Mouse (Mus musculus): ENCODE results near the gene Tnrc18. TPM values are rescaled to one million over a fixed set of nuclear protein-coding genes. Genes with fewer than 3 reads are reported as not detected.

Gene Tnrc18
- polyA plus RNA-seq, 1 experiment from 2014 or later = 32.0 TPM

DNA sequence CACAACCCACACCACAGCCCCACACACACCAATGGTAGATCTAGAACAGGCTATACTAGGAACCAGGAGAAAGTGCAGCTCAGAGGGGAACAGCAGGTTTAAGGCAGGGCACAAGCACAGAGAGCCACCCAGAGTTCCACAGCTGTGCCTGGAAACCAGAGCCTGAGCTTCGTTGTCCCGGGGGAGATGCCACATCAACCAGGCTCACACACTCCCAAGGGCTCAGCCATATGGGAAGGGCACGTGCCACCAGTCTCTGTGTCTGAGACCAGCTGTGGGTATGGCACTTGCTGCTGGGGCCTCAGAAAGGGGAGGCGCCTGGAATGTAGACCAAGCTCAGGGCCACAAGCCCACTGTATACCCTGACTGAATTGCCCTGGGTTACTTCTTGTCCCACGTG, 36.9 kb downstream of the Tnrc18 start:
- ATAC-seq (ENCODE audit: insufficient number of reproducible peaks, low FRiP score, low TSS enrichment, low read depth) = no peak

DNA sequence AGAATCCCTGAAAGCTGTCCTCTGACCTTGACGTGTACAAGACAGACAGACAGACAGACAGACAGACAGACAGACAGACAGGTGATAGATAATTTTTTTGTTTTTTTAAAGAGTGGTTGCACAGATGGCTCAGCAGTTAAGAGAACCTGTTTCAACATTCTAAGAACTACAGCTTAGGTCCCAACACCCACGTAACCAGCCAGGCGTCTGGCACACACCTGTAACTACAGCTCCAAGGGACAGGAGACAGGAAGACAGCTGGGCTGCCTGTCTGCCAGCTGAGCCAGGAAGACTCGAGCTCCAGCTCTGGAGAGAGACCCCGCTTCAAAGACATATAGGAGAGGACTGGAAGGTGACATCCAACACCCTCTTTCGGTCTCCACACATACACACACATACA, 38.6 kb downstream of the Tnrc18 start:
- peaks cover 67% of the 10 kb centered on the region for H3K36me3 ChIP-seq
- WGBS = 57% methylated on average over 6 of the region's 6 CpGs

More for the DNA sequence above, 36.9 kb downstream of the Tnrc18 start:
- H3K9me3 ChIP-seq = no peaks in the 10 kb centered on the region
- H3K4me3 ChIP-seq = no peak overlapping the region
- H3K27ac ChIP-seq = 0 out of 2 replicates have a peak overlapping the region, but pooled peaks have one; percentile 47
- peaks cover 64% of the 10 kb centered on the region for H3K36me3 ChIP-seq
- no peak overlapping the region for H3K9ac ChIP-seq
- no peaks in the 10 kb centered on the region for H3K27me3 ChIP-seq
- WGBS = 76% methylated on average over 5 of the region's 5 CpGs
- H3K4me1 ChIP-seq = peaks cover 26% of the 10 kb centered on the region
- no peak overlapping the region for H3K4me2 ChIP-seq

DNA sequence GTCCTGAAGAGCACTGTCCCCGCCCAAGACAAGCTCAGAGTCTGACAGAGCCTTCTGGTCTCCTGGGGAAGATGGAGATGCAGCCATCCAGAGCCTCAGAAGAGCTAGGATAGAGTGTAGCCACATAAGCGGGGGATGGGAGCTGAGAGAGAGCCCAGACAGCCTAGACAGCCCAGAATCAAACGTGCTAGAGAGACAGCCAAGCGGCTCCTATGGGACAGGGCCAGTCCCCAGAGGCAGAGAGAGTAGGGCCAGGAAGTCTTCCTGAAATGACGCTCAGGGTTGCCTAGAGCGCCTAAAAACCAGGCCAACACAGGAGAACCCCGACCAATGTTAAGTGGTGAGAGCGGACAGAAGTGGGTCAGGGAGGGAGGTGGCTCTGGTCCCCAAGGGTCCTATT, 39.3 kb downstream of the Tnrc18 start:
- no peak for ATAC-seq (ENCODE audit: insufficient number of reproducible peaks, low FRiP score, low TSS enrichment, low read depth)
- H3K4me3 ChIP-seq = no peak overlapping the region
- 74% methylated on average over 8 of the region's 8 CpGs for WGBS

More for the DNA sequence above, 38.6 kb downstream of the Tnrc18 start:
- ATAC-seq (ENCODE audit: insufficient number of reproducible peaks, low FRiP score, low TSS enrichment, low read depth) = no peak
- Histone ChIP-seq H3K4me3 (no peak overlapping the region), H3K4me2 (no peak overlapping the region), H3K4me1 (peaks cover 24% of the 10 kb centered on the region), H3K9me3 (no peaks in the 10 kb centered on the region), H3K27ac (no peak overlapping the region), H3K27me3 (no peaks in the 10 kb centered on the region), H3K9ac (no peak overlapping the region)

DNA sequence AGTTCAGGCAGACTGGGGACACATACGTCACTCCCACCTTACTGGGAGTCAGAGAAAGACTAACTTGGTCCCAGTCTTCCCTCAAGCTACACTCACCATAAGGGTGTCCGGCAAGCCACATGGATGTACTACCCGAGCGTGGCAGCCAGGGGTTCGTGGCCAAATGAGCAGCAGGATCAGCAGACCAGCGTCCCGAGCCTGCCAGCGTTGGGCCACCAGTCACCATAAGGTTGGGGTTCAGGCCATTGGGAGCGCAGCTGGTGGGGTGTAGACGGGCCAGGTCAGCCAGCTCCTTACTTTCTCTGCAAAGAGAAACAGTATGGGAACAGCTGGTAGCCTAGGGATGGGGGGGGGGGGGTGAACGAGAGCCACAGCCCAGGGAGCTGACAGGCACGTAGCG, 41.4 kb downstream of the Tnrc18 start:
- H3K27ac ChIP-seq = no peak overlapping the region
- H3K9me3 ChIP-seq = no peaks in the 10 kb centered on the region
- ATAC-seq (ENCODE audit: insufficient number of reproducible peaks, low FRiP score, low TSS enrichment, low read depth) = no peak
- WGBS = 82% methylated on average over 13 of the region's 13 CpGs
- no peak overlapping the region for H3K9ac ChIP-seq
- H3K36me3 ChIP-seq = peaks cover 81% of the 10 kb centered on the region
- no peak overlapping the region for H3K4me2 ChIP-seq
- H3K4me3 ChIP-seq = no peak overlapping the region
- H3K27me3 ChIP-seq = no peaks in the 10 kb centered on the region
- H3K4me1 ChIP-seq = peaks cover 21% of the 10 kb centered on the region

More for the DNA sequence above, 39.3 kb downstream of the Tnrc18 start:
- H3K4me1 ChIP-seq = peaks cover 23% of the 10 kb centered on the region
- no peak overlapping the region for H3K4me2 ChIP-seq
- H3K27ac ChIP-seq = no peak overlapping the region
- H3K9me3 ChIP-seq = no peaks in the 10 kb centered on the region
- peaks cover 67% of the 10 kb centered on the region for H3K36me3 ChIP-seq
- H3K9ac ChIP-seq = no peak overlapping the region
- no peaks in the 10 kb centered on the region for H3K27me3 ChIP-seq

DNA sequence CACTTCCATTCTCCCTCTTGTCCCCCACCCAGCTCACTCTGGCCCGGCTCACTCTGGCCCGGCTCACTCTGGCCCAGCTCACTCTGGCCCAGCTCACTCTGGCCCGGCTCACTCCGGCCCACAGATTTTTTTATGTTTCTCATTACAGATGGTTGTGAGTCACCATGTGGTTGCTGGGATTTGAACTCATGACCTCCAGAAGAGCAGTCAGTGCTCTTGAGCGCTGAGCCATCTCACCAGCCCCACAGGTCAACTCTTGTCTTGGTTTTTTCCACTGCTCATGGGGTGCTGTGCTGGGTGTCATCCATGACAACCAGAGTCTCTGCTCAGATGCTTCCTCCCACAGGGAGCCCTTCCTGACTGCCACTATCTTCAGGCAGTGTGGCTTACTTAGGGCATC, 42.7 kb downstream of the Tnrc18 start:
- 86% methylated on average over 5 of the region's 5 CpGs for WGBS
- Histone ChIP-seq H3K27ac (no peak overlapping the region), H3K9ac (no peak overlapping the region), H3K36me3 (peaks cover 85% of the 10 kb centered on the region), H3K27me3 (no peaks in the 10 kb centered on the region), H3K4me2 (no peak overlapping the region), H3K4me1 (peaks cover 21% of the 10 kb centered on the region), H3K9me3 (no peaks in the 10 kb centered on the region), H3K4me3 (no peak overlapping the region)
- ATAC-seq (ENCODE audit: insufficient number of reproducible peaks, low FRiP score, low TSS enrichment, low read depth) = no peak

DNA sequence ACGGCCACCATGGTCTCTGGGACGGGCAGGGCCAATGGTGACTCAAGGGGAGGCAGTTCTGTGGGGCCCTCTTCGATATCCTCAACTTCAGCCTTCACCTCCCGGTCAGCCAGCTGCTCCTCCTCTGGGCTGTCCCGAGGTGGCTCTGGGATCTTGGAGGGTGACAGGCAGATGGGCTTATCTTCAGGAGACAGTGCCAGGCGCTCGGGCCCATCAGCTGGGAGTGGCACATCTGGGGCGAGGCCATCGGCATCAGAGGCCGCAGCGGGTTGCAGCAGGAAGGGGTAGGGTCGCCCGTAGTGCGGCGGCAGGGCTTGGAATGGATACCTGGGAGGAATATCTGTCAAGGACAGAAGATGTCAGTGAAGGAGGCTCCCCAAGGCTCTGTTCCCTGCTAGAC, 45.5 kb downstream of the Tnrc18 start:
- Histone ChIP-seq H3K9ac (no peak overlapping the region), H3K27me3 (no peaks in the 10 kb centered on the region), H3K4me3 (no peak overlapping the region), H3K27ac (no peak overlapping the region), H3K4me2 (no peak overlapping the region), H3K4me1 (peaks cover 26% of the 10 kb centered on the region), H3K36me3 (peaks cover 84% of the 10 kb centered on the region), H3K9me3 (no peaks in the 10 kb centered on the region)
- ATAC-seq (ENCODE audit: insufficient number of reproducible peaks, low FRiP score, low TSS enrichment, low read depth) = no peak
- WGBS = 91% methylated on average over 15 of the region's 15 CpGs

DNA sequence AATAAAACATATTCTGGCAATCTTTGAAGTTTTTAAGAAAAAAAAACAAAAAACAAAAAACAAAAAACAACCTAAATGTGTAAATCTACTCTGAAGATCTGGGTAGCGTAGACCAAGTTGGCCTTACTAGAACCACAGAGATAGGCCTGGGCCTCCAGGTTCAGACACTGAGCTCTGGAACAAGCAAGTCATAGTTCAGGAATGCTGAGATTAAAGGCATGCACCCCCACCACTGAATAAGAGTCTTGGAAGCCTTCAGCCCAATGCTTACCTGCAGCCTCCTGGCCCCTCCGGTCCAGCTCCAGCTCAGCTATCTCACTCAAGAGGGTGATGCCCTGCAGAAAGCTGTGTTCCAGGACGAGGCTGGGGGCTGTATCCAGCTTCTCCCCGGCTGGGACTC, 46.4 kb downstream of the Tnrc18 start:
- Histone ChIP-seq H3K27ac (peak overlapping the region; percentile 57), H3K4me3 (no peak overlapping the region), H3K36me3 (peaks cover 84% of the 10 kb centered on the region), H3K9me3 (no peaks in the 10 kb centered on the region), H3K4me1 (peaks cover 26% of the 10 kb centered on the region), H3K27me3 (no peaks in the 10 kb centered on the region), H3K9ac (no peak overlapping the region), H3K4me2 (no peak overlapping the region)
- WGBS = 80% methylated on average over 4 of the region's 4 CpGs
- ATAC-seq (ENCODE audit: insufficient number of reproducible peaks, low FRiP score, low TSS enrichment, low read depth) = no peak

DNA sequence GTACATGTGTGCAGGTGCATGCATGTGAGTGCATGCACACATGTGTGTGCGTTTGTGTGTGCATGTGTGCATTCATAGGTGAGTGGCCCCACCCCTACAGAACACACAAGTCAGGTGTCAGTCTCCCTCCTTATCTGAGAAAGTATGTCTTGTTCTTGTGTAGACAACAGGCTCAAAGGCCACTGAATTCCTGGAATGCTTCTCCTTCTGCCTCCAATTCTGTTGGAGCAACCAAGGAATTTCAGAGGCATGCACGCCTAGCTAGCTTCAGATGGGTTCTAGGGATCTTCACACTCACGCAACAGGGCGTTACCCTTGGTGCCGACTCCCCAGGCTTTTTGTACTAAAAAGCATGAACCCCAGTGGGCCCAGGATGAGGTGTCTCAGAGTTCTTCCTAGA, 47.8 kb downstream of the Tnrc18 start:
- Histone ChIP-seq H3K9me3 (no peaks in the 10 kb centered on the region), H3K27me3 (no peaks in the 10 kb centered on the region), H3K4me3 (no peak overlapping the region), H3K27ac (peak overlapping the region; percentile 51; the same call in 1 of the 2 replicates), H3K9ac (no peak overlapping the region), H3K36me3 (peaks cover 84% of the 10 kb centered on the region), H3K4me2 (no peak overlapping the region), H3K4me1 (peaks cover 27% of the 10 kb centered on the region)
- no peak for ATAC-seq (ENCODE audit: insufficient number of reproducible peaks, low FRiP score, low TSS enrichment, low read depth)
- 57% methylated on average over 5 of the region's 5 CpGs for WGBS

DNA sequence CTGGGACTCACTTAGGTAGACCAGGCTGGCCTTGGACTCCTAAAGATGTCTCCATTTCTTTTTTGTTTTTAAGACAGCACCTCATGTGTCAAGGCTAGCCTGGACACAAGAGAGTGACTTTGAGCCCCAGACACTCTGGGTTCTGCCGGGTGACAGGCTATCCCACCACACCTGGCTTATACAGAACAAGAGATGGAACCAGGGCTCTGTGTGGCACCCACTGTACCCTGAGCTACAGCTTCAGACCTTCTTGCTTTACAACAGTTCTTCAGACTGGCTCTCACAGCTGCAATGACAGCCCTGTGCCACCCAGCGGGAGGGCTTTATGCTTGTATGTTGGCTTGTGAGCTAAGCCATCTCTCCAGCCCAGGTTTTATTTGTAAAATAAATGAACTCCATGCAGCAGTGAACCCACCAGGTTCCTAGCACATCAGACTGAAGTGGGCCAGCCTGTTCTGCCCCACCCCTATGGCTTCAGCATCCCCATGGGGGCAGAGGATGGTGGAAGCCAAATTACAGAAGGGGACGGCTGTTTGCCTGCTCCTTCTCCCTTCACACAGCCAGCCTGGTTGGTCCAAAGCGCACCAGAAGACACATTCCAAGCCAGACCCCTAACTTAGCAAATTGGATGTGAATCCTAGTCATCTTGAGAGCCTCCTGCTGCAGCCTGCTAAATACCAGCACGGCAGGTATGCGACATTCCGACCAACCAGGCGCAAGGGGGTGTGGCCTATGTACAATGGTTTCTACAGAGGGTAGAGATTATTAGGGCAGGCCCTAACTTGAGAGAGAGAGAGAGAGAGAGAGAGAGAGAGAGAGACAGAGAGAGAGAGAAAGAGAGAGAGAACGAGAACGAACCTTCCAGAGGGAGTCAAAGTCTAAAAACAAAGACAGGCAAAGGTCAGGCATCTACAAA, 48.9 kb downstream of the Tnrc18 start:
- peaks cover 29% of the 10 kb centered on the region for H3K4me1 ChIP-seq
- H3K27ac ChIP-seq = peak overlapping the region; percentile 74
- no peaks in the 10 kb centered on the region for H3K9me3 ChIP-seq
- peaks cover 84% of the 10 kb centered on the region for H3K36me3 ChIP-seq
- no peak overlapping the region for H3K9ac ChIP-seq
- 41% methylated on average over 10 of the region's 10 CpGs for WGBS
- no peaks in the 10 kb centered on the region for H3K27me3 ChIP-seq
- no peak overlapping the region for H3K4me3 ChIP-seq
- H3K4me2 ChIP-seq = no peak overlapping the region
- ATAC-seq (ENCODE audit: insufficient number of reproducible peaks, low FRiP score, low TSS enrichment, low read depth) = no peak

DNA sequence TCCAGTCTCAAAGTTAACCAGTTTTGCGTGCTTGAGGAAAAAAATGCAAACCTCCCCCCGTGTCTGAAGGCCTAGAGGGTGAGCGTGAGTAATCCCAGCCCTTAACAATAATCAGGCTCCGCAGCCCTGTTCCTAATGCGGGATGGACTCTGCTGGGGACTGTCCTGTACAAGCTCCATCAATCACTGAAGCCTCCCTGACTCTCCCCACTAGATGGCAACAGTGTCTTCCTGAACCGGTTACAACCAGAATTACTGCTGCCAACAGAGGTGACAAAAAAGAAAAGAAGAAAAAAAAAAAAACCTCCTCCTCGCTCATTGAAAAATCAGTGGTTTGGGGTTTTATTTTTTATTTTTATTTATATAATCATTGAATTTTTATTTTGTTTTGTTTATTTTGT, 49.5 kb downstream of the Tnrc18 start:
- WGBS = 20% methylated on average over 7 of the region's 7 CpGs
- Histone ChIP-seq H3K4me1 (peaks cover 29% of the 10 kb centered on the region), H3K36me3 (peaks cover 84% of the 10 kb centered on the region), H3K27ac (no peak overlapping the region), H3K9ac (no peak overlapping the region), H3K4me2 (no peak overlapping the region), H3K27me3 (no peaks in the 10 kb centered on the region), H3K4me3 (no peak overlapping the region), H3K9me3 (no peaks in the 10 kb centered on the region)
- no peak for ATAC-seq (ENCODE audit: insufficient number of reproducible peaks, low FRiP score, low TSS enrichment, low read depth)

DNA sequence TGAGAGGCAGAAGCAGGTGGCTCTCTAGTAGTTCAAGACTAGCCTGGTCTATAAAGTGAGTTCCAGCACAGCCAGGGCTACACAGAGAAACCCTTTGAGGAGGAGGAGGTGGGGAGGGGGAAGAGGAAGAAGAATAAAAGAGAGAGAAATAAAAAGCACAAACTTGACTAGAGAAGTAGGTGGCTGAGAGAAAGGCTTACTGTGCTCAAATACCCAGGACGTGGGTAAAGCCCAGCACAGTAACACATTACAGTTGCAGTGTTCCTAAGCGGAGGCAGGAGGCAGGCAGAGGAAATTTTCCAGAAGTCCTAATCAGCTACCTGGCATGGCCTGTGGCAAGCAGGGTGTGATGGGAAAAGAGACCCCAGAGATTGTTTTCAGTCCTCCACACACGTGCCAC, 50.8 kb downstream of the Tnrc18 start:
- no peak overlapping the region for H3K4me3 ChIP-seq
- peaks cover 28% of the 10 kb centered on the region for H3K4me1 ChIP-seq
- H3K9ac ChIP-seq = no peak overlapping the region
- H3K36me3 ChIP-seq = peaks cover 84% of the 10 kb centered on the region
- ATAC-seq (ENCODE audit: insufficient number of reproducible peaks, low FRiP score, low TSS enrichment, low read depth) = no peak
- no peaks in the 10 kb centered on the region for H3K27me3 ChIP-seq
- no peaks in the 10 kb centered on the region for H3K9me3 ChIP-seq
- no peak overlapping the region for H3K27ac ChIP-seq
- H3K4me2 ChIP-seq = no peak overlapping the region
- WGBS = 81% methylated on average over 3 of the region's 3 CpGs

DNA sequence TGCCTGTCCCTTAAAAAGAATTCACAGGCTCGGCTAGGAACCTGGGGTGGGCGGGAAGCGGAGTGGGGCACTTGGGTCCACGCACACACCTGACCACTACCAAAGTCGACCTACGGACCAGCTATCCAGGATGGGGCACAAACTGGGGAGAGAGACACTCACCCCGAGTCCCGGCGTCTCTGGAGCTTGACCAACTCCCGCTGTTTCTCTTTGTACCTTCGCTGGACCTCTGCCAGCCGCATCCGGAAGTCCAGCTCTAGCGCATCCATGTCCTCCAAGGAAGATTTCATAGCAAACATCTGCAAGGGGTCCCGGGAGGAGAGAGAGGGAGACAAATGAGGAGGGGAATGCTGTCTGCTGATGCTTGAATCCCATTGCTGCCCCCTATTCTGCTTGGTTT, 52.6 kb downstream of the Tnrc18 start:
- ATAC-seq (ENCODE audit: insufficient number of reproducible peaks, low FRiP score, low TSS enrichment, low read depth) = no peak
- peaks cover 79% of the 10 kb centered on the region for H3K36me3 ChIP-seq
- no peak overlapping the region for H3K4me3 ChIP-seq
- 82% methylated on average over 15 of the region's 15 CpGs for WGBS
- no peaks in the 10 kb centered on the region for H3K27me3 ChIP-seq
- no peaks in the 10 kb centered on the region for H3K9me3 ChIP-seq
- peaks cover 15% of the 10 kb centered on the region for H3K4me1 ChIP-seq
- no peak overlapping the region for H3K27ac ChIP-seq
- H3K9ac ChIP-seq = no peak overlapping the region
- no peak overlapping the region for H3K4me2 ChIP-seq
